Mouse (Mus musculus) thymus, adult 2 months (tissue): ENCODE measurements around the gene Gm13287.
"Not testable (repeated sequence)": the region's sequence is repeated elsewhere in the genome, so short reads cannot be mapped to it uniquely, and the experiment has no call there.

Experiments
- CTCF ChIP-seq: fragments of 200-500 bp; IDR thresholded peaks from 2 replicates; pipeline ENCODE4 v1.5.1; 2012; ENCODE audit warnings: mild to moderate bottlenecking, control low read depth, low read length, moderate library complexity, borderline replicate concordance; ENCODE audit not compliant: control insufficient read depth, poor library complexity, insufficient read depth; ENCODE audit errors: extremely low read depth
- POLR2A ChIP-seq: fragments of 200-500 bp; IDR thresholded peaks from 2 replicates; pipeline ENCODE4 v1.6.1; 2012; ENCODE audit warnings: mild to moderate bottlenecking, low read length, control low read depth, moderate library complexity; ENCODE audit not compliant: control insufficient read depth, poor library complexity, insufficient read depth; ENCODE audit errors: extremely low read depth

GRCm38 (mm10) chr4:88793936-88794675 lies 8.9 kb upstream of the Gm13287 start, which contains the start of gene Gm13275:
- not testable (repeated sequence) for TF ChIP-seq CTCF, POLR2A
